Mouse (Mus musculus): ENCODE measurements around the gene Hmmr.
A peak's percentile ranks its signal among the peaks of the same experiment; 100 is the strongest.

The Hmmr gene

GRCm38 (mm10) chr11:40694311-40695087 lies 38.7 kb downstream of the Hmmr start:
- peak; percentile 87 for DNase-seq (ENCODE audit: low spot score)

- DNase-seq (ENCODE audit: low spot score): peak; percentile 56
Observed at GRCm38 (mm10) chr11:40693366-40693951, 39.8 kb downstream of the Hmmr start.

DNA sequence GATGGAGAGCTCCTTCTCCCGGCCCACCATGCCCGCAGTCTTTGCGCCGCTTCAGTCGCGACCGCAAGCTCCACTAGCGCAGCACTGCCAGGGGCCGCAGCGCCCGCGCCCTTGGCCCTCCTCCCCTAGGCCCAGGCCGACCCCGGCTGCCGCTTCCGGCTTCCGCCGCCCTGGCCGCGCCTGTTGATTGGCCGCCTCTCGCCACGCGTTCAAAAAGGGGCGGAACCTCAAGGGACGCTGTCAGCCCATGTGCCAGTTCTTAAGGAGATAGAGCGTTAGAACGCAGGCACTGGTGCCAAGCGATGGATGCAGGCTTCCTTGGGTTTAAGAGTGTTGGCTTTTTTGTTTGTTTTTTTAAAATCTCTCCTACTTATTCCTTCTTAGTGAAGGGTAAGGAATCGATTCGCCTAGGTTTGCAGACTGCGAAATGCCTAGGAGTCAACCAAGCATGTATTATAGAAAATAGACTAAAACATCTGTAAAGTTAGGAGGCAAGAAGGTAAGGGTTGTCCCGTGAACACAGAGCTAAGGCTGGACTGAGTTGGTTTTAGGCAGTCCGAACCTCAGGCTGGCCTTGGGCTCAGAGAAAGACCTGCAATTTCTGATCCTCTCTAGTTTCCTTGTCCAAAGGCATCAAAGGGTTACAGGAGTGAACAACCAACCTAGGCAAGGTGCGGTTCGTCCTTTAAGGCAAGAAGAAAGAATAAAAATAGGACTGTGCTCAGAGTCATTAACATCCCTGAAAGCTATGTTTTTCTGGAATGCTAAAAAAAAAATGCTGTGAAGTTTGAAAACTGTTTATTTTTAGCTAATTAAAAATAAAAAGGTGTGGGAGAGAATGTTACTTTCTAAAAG lies 40.5 kb downstream of the Hmmr start:
- DNase-seq (ENCODE audit: low spot score): peak; percentile 96

DNA sequence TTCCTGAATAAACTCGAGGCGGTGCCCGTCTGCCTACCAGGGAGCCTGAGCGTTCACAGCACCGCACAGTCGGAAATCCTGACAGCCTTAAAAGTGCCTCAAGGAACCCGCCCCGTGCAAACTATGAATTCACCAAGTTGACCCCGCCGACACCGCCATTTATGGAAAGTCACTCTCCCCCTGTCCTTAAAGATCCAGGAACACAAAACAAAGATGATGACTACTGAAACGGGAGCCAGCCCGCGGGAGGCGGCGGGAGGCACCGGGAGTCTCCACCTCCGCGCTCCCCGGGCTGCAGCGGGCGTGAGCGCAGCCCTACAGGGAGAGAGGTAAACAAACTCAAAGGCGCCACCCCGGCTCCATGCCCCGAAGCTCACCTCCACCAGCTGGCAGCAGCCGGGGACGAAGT lies 41.1 kb downstream of the Hmmr start:
- peak; percentile 36 for DNase-seq (ENCODE audit: low spot score)

GRCm38 (mm10) chr11:40690444-40691127 lies 42.6 kb downstream of the Hmmr start:
- no peak for DNase-seq (ENCODE audit: low spot score)

DNA sequence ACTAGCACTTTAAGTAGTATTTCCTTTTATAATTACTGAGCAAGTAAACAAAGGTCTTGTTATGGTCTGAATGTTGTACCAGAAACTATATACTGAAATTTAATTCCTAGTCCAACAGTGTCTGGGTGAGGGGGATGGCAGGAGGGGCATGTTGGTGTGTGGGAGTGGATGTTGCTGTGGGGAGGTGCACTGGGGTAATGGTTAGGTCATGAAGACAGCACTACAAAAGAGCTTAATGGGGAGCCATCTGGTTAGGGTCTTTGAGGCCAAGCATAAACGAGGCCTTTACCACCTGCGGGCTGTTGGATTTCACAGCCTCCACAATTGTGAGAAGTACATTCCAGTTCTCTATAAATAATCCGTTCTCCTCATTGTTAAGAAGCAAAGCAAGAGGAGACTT lies 49.9 kb downstream of the Hmmr start:
- no peak for DNase-seq (ENCODE audit: low spot score)

- no peak for DNase-seq (ENCODE audit: low spot score)
Observed at GRCm38 (mm10) chr11:40682456-40682855, 50.8 kb downstream of the Hmmr start.

- no peak for DNase-seq (ENCODE audit: low spot score)
Observed at GRCm38 (mm10) chr11:40677169-40677568, 56.1 kb downstream of the Hmmr start.

- DNase-seq (ENCODE audit: low spot score): no peak
Observed at GRCm38 (mm10) chr11:40675014-40675730, 58.0 kb downstream of the Hmmr start.
